Mouse (Mus musculus) myocyte (in vitro differentiated cells): ENCODE measurements around the gene Cyfip2.

Experiments
- POLR2A ChIP-seq: IDR thresholded peaks from one replicate; pipeline ENCODE4 v1.6.1; 2011; ENCODE audit warnings: low read depth, mild to moderate bottlenecking, control low read depth, moderate library complexity; ENCODE audit not compliant: insufficient read length
- REST ChIP-seq: IDR thresholded peaks from one replicate; pipeline ENCODE4 v1.6.1; 2011; ENCODE audit warnings: mild to moderate bottlenecking, control low read depth, moderate library complexity; ENCODE audit not compliant: insufficient read depth, insufficient read length
- TCF3 ChIP-seq: IDR thresholded peaks from one replicate; pipeline ENCODE4 v1.6.1; 2011; ENCODE audit warnings: low read depth, control low read depth; ENCODE audit not compliant: insufficient read length

- no peak for TF ChIP-seq POLR2A
- TF ChIP-seq REST: no peak
- no peak for TF ChIP-seq TCF3
These were observed 136.5 kb downstream of the Cyfip2 start for GRCm38 (mm10) chr11:46176155-46176554.
